Mouse (Mus musculus) ES-CJ7 (cell line): ENCODE measurements at regions not wholly inside any gene's neighbourhood (a gene's known extent, or its start where the extent isn't known, plus 50 kb on each side); places are given as distances from the start of the nearest gene placed in this dataset.
A peak's percentile ranks its signal among the peaks of the same experiment; 100 is the strongest.

Experiments
- DNase-seq: peaks from one replicate; pipeline ENCODE4 v3.0.0; 2011; ENCODE audit warnings: low read depth, low spot score

- no peak for DNase-seq
Measured at GRCm38 (mm10) chr7:113113266-113113893, 93.9 kb upstream of the Arntl start.

DNA sequence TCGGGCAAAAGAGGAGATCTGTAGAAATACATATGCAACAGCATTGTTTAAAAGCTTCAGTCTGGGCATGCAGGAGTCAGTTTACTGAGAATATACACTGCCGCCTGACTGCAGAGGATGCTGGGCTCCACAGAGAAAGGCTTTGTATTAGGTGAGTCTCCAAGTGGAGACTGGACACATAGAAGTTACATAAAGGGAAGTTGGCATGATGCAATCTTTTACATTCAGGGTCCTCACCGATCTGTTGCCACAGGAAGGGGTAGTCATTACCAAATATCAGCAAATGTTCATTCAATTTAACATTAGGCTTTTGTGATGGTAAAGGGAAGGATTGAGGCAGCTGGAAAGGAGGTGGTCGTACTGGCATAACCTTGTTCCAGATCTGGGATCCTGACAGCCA lies 89.7 kb upstream of the Arntl start:
- DNase-seq: no peak

DNA sequence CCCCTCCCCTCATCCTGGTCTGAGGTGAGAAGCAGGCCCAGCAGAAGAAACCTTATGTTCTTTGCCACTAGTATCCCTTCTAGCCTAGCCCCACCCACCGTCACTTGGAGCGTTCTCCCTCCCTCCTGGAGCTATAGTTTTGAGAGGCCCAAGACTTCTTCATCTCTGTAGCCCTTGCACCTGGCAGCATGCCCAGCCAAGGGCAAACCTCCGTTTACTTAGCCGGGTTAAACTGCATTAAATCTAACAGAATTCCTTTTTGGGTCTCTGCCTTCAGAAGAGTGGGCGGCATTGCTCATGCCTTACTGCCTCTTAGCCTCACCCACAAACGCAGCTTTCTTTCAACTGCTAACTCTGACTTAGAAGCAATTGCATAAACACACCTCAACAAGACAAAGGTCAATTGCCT lies 85.3 kb upstream of the Arntl start:
- peak; percentile 33 for DNase-seq

DNA sequence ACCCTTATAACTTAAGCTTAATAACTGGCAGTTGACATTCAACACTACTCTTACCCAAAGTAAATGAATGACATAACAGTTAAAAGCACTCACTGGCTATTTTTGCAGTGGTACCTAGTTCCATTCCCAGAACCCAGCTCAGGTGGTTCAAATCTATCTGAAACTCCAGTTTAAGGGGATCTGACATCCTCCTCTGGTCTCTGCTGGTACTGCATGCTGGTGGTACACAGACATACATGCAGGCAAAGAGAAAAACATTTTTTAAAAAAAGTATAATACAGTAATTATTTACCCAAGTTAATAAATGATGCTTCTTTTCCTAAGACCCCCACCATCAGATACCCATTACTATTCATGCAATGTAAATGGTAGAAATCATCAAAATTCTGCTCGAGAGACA lies 81.3 kb upstream of the Arntl start:
- DNase-seq: no peak

GRCm38 (mm10) chr7:113130552-113130951 lies 76.7 kb upstream of the Arntl start:
- DNase-seq: no peak

DNA sequence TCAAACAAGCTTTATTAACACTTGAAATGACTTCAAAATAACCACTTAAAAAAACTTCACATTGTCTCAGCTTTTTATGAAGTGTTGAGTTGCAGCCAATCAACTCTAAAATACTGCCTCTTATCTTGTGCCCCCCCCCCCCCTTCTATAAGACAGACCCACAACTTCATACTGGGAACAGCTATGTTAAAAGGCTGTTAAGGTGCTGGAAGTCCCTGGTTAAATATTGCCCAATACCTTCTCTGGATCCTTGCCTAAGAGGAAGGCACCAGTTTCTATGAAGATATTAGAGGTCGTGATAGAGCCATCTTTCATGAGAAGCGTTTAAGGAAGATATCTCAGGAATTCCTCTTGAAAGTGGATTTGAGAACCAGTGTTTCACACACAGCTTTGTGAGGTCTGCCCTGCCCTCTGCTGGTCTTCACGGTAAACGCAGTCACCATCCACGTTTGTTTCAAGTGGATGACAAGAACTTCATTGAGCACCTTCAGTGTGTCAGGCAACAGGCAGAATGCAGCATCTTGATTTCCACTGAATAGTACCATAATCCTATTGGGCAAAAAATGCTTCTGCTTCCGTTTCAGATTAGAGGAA lies 75.2 kb upstream of the Arntl start:
- peak; percentile 87 for DNase-seq

DNA sequence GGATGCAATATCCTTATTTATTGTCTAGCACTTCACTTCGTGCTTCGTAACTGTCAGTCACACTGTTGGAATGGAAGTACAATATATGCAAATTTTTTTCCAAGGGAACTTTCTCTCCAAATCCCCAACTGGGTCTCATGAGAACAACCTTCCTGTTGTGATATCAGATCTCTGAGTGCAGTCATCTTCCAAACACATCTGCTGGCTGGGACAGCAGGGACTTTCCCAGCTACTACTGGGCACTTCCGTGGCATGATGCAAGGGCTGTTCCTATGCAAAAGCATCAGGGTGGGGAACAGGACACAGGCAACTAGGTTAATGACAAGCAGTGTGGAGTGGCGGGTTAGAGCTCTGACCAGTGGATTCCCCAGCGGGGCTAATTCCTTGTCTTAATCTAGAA lies 73.4 kb upstream of the Arntl start:
- no peak for DNase-seq

- DNase-seq: no peak
Measured at GRCm38 (mm10) chr7:113140011-113140438, 67.2 kb upstream of the Arntl start.

GRCm38 (mm10) chr7:113141846-113142683 lies 65.2 kb upstream of the Arntl start:
- peak; percentile 91 for DNase-seq

- DNase-seq: peak; percentile 80
Measured at GRCm38 (mm10) chr7:113143552-113143951, 63.7 kb upstream of the Arntl start.

DNA sequence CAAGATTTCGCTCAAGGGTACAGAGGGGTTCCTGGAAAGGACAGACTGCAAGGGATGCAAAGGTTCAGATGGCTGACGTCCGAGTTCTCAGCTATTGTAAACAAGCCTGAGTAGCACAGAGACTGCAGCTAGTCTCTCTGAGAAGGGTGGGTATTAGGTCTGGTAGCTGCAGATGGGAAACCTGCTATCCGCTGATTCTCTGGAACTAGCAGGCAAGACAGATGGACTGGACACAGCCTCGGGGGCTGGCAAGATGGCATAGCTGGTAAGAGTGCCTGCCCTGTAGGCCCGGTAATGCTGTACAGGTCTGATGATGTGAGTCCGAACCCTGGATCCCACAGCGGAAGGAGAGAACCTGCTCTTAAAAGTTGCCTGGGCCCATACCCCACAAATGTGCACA lies 62.2 kb upstream of the Arntl start:
- DNase-seq: no peak

- DNase-seq: no peak
Measured at GRCm38 (mm10) chr7:113146108-113146507, 61.2 kb upstream of the Arntl start.

DNA sequence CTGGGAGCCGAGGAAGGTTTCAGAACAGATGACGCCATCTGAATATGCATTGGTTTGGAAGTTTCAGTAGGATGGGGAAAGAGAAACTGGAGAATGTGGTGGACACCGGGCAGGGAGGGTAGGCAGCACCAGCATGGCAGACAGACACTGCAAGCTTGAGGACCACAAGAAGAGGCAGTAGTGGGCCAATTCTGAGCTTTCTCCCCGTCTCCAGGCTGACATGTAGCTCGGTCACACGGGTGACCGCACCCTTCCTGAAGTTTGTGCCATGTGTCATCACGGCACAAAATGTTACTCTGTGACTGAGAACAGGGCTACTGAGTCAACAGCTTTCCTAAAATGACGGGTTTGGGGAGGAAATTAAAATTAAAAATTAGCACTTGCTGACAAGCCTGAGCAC lies 60.7 kb upstream of the Arntl start:
- DNase-seq: no peak

GRCm38 (mm10) chr7:113147391-113148332 lies 59.6 kb upstream of the Arntl start:
- no peak for DNase-seq

DNA sequence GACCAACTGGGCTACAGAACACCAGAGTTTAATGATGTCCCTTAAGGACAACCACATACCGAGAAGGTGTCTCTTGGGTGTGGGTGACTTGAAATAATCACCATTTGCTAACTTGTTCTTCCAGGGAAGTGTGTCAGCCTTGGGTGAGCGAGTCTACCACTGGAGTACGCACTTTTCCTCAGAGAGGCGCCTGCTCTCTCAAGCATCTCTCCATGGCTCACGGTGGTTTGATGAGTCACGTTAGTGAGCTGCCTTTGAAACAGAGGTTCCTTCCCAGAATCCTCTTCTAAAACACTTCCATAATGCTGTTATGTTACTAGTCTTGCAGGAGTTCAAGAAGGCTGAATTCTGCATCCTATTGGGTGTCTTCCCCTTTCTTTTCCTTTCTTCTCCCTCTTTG lies 58.6 kb upstream of the Arntl start:
- DNase-seq: no peak

DNA sequence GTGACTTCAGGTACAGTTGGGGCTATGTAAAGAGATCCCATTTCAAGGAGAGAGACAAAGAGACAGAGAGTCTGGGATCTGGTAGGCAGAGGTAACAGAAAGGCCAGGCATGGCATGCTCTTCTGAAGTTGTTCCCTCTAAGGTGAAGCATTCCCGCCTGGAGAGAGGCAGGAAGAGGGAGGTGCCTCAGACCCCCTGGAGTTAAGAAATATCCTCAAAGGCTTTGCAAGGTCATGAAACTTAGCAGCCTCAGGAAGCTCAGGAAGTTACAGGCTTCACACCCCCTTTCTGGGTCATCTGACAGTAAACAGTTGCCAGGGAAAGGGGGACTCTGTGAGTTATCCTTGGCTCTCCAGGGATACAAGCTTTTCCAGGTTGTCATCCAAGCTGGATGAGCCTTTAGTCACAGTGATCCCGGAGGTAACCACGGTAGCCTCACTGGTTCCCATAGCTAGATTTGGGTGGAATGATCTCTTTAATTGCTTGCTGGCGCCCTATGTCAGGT lies 57.2 kb upstream of the Arntl start:
- DNase-seq: peak; percentile 75

- no peak for DNase-seq
Measured at GRCm38 (mm10) chr7:113150789-113151188, 56.5 kb upstream of the Arntl start.

DNA sequence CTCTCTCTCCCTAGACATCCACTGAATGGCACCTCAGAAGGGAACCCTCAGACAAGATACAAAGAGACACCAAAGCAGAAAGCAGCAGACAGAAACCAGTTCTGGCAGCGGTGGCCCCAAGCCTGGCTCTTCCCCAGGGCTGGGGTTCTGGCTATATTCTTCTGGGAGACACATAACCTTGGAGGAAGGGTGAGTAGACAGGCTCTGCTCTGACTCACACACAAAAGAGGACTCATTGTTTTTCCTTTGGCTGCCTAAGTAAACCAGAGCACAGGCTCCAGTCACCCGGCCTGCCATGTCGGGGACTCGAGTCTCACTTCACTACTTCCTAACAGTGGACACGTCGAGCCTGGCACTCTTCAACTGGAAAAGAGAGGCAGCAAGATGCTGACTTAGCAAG lies 55.8 kb upstream of the Arntl start:
- no peak for DNase-seq

DNA sequence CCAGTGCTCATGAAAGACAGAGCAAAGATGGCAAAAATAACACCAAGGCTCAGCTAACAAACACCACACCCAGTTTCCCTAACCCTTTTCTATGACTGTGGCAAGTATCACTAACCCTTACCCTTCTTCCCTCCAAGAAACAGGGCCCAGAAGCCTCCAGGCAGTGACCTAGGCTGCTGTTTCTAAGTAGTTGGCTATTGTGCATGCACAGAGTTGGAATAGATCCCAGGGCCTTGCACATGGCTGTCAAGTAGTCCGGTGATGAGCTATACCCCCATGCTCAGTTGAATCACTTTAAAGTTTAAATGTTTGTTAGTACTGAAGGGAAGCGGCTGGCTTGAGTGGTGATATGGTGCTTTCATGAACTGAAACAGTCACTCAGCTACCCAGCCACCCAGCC lies 53.9 kb upstream of the Arntl start:
- no peak for DNase-seq

- DNase-seq: no peak
Measured at GRCm38 (mm10) chr7:113154066-113154465, 53.2 kb upstream of the Arntl start.

DNA sequence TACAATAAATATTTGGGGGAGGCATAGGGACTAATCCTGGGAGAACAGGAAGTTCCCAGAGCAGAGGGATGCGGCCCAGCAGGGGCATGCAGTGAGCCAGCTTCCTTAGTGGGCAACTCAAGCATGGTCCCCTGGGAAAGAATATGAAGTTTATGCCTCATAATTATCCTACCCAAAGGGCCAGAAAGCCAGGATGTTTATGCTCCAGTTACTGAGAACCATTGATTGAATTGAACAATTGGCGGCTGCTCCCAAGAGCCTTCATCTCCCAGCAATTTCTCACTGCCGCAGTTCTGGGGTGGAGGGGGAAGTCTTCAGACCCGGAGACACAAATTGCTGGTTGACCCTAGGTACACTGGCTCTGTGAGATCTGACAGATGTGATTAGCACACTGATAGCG lies 50.9 kb upstream of the Arntl start:
- no peak for DNase-seq
